Mouse (Mus musculus): ENCODE measurements around the gene Macrod2. TPM values are rescaled to one million over a fixed set of nuclear protein-coding genes. Genes with fewer than 3 reads are reported as not detected.
"Not testable (repeated sequence)": the region's sequence is repeated elsewhere in the genome, so short reads cannot be mapped to it uniquely, and the experiment has no call there.

Macrod2 gene
- total RNA-seq, 2 experiments from 2014 or later = 53.5 to 56.4 TPM

DNA sequence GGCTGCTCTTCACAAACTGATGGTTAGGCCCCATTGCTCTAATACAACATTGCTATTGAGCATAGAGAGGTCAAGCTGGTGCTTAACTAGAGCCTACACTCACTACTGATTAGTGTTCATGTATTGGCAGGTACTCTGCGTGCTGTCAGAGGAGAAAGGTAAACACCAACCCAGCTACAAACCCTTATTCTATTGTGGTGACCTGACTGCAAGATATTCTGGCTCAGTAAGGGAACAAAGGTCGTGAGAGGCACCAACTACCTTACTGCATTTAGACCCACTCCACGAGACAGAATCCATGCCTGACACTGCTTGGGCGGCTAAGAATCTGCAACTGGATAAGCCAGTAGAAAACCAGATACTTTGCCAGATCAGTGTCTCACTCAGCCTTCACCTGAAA, 320.7 kb downstream of the Macrod2 start:
- no peak overlapping the region for H3K4me3 ChIP-seq
- DNase-seq (ENCODE audit: extremely low spot score in 1 of 2, low spot score in 2 of 2) = no peak
- H3K27ac ChIP-seq = no peak overlapping the region
- intact Hi-C loops (cut with DNase I) = no loop called here
- no peak for TF ChIP-seq CTCF (IDR thresholded peaks at IDR 0.05)

DNA sequence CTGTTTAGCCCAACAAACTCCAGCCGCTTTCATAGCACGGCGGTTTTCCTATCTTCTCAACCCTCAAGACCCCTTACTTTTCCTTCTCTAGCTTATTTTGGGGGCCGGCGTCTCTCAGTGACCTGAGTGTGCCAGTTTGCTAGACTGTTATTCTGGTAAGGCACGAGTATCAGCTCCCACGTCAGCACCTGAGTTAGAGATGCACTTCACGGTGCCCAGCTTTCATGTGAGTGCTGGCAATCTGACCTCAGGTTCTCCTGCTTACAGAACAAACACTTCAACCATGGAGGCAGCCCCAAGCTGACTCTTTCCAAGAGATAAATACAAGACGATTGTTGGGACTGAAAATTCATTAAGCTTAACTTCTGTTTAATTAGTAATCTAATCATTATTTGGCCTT, 322.3 kb downstream of the Macrod2 start:
- DNase-seq (ENCODE audit: extremely low spot score in 1 of 2, low spot score in 2 of 2) = no peak
- TF ChIP-seq CTCF (IDR thresholded peaks at IDR 0.05) = no peak
- intact Hi-C loops (cut with DNase I) = no loop called here
- Histone ChIP-seq H3K4me3 (no peak overlapping the region), H3K27ac (no peak overlapping the region)

DNA sequence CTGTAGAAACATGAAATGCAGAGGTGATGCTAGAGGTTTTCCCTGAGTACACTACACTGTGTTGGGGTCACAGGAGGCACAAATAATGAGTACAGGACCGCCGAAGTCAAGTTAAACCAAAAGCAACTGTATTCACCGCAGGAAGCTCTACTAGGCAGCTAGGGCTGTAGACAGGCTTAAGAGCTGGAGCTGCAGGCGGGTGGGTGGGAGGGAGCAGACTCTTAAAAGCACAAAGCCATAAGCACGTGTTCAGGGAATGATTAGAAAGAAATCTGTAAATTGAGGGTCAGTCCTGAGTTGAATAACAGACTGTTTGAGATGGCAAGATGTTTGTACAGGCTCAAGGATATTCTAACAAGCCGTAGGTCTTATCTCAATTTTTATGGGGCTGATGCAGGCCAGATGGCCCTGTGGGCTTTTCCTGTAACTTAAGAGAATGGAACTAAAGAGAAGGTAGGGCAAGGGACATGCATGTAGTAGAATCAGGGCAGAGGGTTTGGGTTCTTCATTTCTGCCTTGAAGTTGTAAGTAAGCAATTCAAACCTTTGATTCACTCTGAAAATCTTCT, 337.6 kb downstream of the Macrod2 start:
- Histone ChIP-seq H3K27ac (no peak overlapping the region), H3K4me3 (no peak overlapping the region)
- intact Hi-C loops (cut with DNase I) = no loop called here

DNA sequence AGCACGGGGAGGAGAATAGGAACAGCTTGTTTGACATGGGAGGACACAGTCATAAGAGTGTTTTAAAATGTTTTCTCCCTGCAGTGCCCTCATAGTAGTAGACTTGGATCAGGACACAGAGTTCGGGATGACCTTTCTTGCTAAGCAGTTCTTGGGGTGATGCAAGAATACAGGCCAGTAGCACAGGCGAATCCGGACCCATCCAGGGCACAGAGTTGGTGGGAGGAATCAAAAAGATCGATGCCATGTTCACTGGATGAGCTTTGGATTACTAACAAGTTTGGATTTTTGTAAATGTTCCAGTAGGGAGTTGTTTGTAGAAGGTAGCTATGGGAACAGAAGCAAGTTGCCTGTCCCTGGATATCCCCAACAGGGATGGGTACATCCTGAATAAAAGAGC, 345.4 kb downstream of the Macrod2 start:
- no peak for DNase-seq (ENCODE audit: extremely low spot score in 1 of 2, low spot score in 2 of 2)
- Histone ChIP-seq H3K27ac (no peak overlapping the region), H3K4me3 (no peak overlapping the region)
- intact Hi-C loops (cut with DNase I) = no loop called here
- no peak for TF ChIP-seq CTCF (IDR thresholded peaks at IDR 0.05)

More for the DNA sequence above, 337.6 kb downstream of the Macrod2 start:
- TF ChIP-seq CTCF (IDR thresholded peaks at IDR 0.05) = no peak
- no peak for DNase-seq (ENCODE audit: extremely low spot score in 1 of 2, low spot score in 2 of 2)

- DNase-seq (ENCODE audit: extremely low spot score in 1 of 2, low spot score in 2 of 2); H3K27ac ChIP-seq; intact Hi-C loops (cut with DNase I); H3K4me3 ChIP-seq: not testable (repeated sequence)
These were observed 347.8 kb downstream of the Macrod2 start for GRCm38 (mm10) chr2:140742954-140743353.

- intact Hi-C loops (cut with DNase I) = no loop called here
- no peak for TF ChIP-seq CTCF (IDR thresholded peaks at IDR 0.05)
- no peak for DNase-seq (ENCODE audit: extremely low spot score in 1 of 2, low spot score in 2 of 2)
- Histone ChIP-seq H3K4me3 (no peak overlapping the region), H3K27ac (no peak overlapping the region)
These were observed 363.8 kb downstream of the Macrod2 start for GRCm38 (mm10) chr2:140758881-140759280.

GRCm38 (mm10) chr2:140759732-140760131, 364.6 kb downstream of the Macrod2 start:
- no peak overlapping the region for H3K4me3 ChIP-seq
- TF ChIP-seq CTCF (IDR thresholded peaks at IDR 0.05) = no peak
- no peak overlapping the region for H3K27ac ChIP-seq
- intact Hi-C loops (cut with DNase I) = no loop called here
- no peak for DNase-seq (ENCODE audit: extremely low spot score in 1 of 2, low spot score in 2 of 2)

- Histone ChIP-seq H3K27ac (peak overlapping the region; percentile 62; the same call in 1 of the 2 replicates), H3K4me3 (no peak overlapping the region)
- no peak for TF ChIP-seq CTCF (IDR thresholded peaks at IDR 0.05)
- intact Hi-C loops (cut with DNase I) = no loop called here
- no peak for DNase-seq (ENCODE audit: extremely low spot score in 1 of 2, low spot score in 2 of 2)
These were observed 365.0 kb downstream of the Macrod2 start for GRCm38 (mm10) chr2:140760137-140760536.

- DNase-seq (ENCODE audit: extremely low spot score in 1 of 2, low spot score in 2 of 2) = no peak
- no peak overlapping the region for H3K27ac ChIP-seq
- TF ChIP-seq CTCF (IDR thresholded peaks at IDR 0.05) = no peak
- intact Hi-C loops (cut with DNase I) = no loop called here
- no peak overlapping the region for H3K4me3 ChIP-seq
These were observed 368.2 kb downstream of the Macrod2 start for GRCm38 (mm10) chr2:140763076-140763891.

DNA sequence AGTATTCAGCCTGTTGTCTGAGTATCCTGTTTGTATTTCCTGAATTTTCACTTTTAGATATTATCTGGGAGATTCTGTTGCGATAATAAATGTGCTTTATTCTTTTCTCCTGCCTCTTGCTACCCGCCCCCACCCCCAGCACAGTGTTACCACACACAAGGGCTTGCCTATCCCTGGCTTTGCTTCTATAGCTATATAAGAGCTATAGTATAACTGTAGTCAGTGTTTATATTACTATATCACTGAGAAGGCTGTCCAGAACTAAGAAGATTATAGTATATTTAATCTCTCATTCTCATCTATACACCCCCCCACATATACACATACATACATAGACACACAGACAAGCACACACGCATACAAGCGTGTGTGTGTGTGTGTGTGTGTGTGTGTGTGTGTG, 374.4 kb downstream of the Macrod2 start:
- intact Hi-C loops (cut with DNase I) = no loop called here
- no peak for TF ChIP-seq CTCF (IDR thresholded peaks at IDR 0.05)
- Histone ChIP-seq H3K27ac (no peak overlapping the region), H3K4me3 (no peak overlapping the region)
- no peak for DNase-seq (ENCODE audit: extremely low spot score in 1 of 2, low spot score in 2 of 2)

- no peak for DNase-seq (ENCODE audit: extremely low spot score in 1 of 2, low spot score in 2 of 2)
- H3K4me3 ChIP-seq = no peak overlapping the region
- no peak overlapping the region for H3K27ac ChIP-seq
- intact Hi-C loops (cut with DNase I) = no loop called here
- TF ChIP-seq CTCF (IDR thresholded peaks at IDR 0.05) = no peak
These were observed 377.7 kb downstream of the Macrod2 start for GRCm38 (mm10) chr2:140772825-140773224.

GRCm38 (mm10) chr2:140773456-140773855, 378.3 kb downstream of the Macrod2 start:
- Histone ChIP-seq H3K27ac (no peak overlapping the region), H3K4me3 (no peak overlapping the region)
- intact Hi-C loops (cut with DNase I) = no loop called here
- no peak for TF ChIP-seq CTCF (IDR thresholded peaks at IDR 0.05)
- DNase-seq (ENCODE audit: extremely low spot score in 1 of 2, low spot score in 2 of 2) = no peak

Data from left cerebral cortex, adult 2 months (tissue).